Mouse (Mus musculus) neural tube, postnatal 0 days (tissue): Measurements from ENCODE around the gene Celf1. TPM values are rescaled to one million over a fixed set of nuclear protein-coding genes. Genes with fewer than 3 reads are reported as not detected.

Source experiments
- polyA plus RNA-seq: library from polyadenylated mRNA; unstranded; fragments of >200 nt; fragmentation: Nextera tagmentation; extraction: Ambion mirVana; gene quantifications from 2 replicates; pipeline ENCODE4 v1.2.1, GENCODE M21; 2015

Celf1 gene
- 49.7 and 53.5 TPM in 2 replicates for polyA plus RNA-seq

DNA sequence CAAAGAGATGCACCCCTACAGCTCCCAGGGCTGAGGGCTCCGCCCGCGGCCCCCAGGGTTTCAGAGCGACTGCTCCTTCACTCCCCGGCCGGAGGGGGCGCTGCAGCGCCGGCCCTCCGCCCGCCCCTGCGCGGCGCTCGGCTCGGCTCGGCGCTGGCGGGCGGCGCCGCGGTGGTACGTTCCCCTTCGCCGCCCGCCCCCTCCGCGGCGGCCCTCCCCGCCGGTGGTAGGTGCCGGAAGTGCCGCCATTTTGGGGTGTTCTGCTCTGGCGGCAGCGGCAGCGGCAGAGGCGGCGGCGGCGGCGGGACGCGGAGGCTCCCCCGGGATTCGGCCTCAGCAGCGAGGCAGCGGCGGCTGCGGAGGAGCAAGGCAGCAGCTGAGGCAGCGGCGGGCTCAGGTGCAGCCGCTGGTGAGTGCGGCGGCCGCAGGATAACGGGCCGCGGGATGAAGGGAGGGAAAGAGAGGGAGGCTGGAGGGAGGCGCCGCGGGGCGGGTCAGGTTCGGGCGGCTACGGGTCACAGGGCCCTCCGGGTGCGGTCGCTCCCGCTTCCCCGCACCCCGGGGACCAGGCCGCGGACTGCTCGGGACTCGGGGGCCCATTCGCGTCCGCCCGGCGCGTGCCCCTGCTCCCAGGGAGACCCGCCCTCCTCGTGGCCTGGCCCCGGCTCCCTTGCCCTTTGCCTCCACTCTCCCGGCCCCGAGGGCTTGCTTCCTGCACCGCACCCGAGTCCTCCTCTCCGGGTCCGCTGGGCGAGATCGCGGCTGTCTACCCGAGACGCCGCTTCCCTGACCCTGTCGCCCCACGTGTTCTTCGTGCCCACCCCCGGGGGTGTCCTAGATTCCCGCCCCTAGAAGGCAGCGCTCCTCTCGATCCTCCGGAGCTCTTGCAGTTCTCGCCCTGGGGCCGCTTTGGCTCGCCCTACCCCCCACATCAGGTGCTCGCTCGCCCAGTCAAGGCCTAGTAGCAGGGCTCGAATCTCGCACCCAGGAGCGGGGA lies at the start of gene Celf1:
Gene Celf1 (plus strand): TSS at position 150 of the 997 bp plus-strand sequence.

DNA sequence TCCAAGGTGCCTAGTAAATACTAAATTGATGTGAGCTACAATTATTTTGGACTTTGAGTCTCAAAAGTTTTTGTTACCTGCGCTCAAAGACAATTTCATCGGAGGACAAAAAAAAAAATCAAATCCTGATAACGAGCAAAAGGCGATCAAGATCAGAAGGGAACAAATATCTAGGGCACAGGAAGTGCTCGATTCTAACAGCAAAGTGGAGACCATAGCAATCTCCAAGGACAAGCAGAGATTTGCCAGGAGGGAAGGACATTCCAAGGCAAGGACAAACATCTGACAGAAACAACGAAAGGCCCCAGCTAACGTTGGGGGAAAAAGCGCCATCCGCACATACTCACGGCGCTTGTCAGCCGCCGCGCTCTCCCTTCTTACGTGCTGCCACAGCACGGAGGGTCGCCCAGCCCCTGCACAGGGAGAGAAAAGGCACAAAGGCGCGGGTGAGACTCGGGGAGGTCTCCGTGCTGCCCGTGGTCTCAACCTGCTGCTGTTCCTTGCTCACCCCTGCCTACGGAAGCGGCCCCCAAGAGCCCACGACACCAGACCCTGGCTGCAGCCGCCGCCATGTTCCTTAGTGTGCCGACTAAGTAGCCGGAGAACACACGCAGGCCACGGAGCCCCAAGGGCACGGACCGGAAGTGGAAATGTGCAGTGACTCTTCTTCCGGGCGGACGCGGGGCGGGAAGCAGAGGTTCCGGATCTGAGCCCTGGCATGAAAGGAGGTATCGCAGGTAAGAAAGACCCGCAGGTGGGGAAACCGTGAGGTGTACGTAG lies 35.9 kb upstream of the Celf1 start, which contains the start of the genes Kbtbd4 and Ndufs3:
Gene Kbtbd4 (plus strand): TSS at position 665 of the 780 bp plus-strand sequence.
Gene Ndufs3 (minus strand): TSS at position 752 of the 780 bp plus-strand sequence.

DNA sequence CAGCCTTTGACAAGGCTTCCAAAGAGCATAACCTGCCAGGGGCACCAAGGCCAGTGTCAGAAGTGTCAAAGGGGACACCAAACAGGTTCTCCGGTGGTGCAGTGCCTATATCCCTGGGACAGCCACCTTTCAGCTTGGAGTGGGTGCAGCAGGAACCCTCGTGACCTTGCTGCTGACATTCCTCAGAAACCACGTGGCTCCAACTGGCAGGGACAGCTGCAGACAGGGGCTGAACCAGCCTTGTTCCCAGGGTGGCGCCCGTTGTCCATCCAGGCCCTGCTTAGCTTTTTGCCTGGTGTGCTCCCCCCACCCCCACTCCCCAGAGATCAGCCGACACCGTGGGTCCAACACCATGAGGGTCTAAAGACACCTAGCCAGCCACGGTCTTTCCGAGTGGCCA lies 95.2 kb downstream of the Celf1 start, which contains the start of gene Rapsn:
Gene Rapsn (plus strand): TSS at position 236 of the 400 bp plus-strand sequence.

DNA sequence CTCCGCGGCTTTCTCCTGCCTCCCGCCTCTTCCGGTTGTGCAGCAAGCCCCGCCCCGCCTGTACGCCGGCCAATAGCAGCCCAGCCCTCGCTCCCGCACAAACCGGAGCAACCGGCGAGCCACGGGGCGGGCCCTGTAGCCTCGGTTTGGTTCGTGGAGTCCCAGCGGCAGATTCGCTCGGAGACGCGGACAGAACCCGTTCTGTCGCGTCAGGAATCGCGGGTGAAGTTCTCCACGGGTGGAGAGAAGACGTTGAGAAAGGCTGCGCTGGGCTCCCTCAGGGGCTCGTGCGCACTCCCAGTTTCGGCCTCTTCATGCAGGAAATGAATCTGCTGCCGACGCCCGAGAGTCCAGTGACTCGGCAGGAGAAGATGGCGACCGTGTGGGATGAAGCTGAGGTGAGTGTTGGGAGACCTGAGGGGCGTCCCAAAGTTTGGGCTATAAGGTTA lies 113.8 kb downstream of the Celf1 start, which contains the start of gene Psmc3:
Gene Psmc3 (plus strand): TSS at position 76 of the 449 bp plus-strand sequence.

Other genes with a start within 250 kb of the Celf1 start
- 50.8 and 62.2 TPM in 2 replicates for gene Fnbp4, start 195.0 kb upstream of the Celf1 start, polyA plus RNA-seq
- gene Agbl2, start 157.7 kb upstream of the Celf1 start, polyA plus RNA-seq: 0.27 and 0.42 TPM in 2 replicates
- gene Mtch2, start 93.2 kb upstream of the Celf1 start, polyA plus RNA-seq: 208 and 216 TPM in 2 replicates
- gene C1qtnf4, start 54.5 kb upstream of the Celf1 start, polyA plus RNA-seq: 325 and 366 TPM in 2 replicates
- 39.9 and 40.1 TPM in 2 replicates for gene Kbtbd4, start 35.6 kb upstream of the Celf1 start, polyA plus RNA-seq
- 280 and 302 TPM in 2 replicates for gene Ndufs3, start 35.6 kb upstream of the Celf1 start, polyA plus RNA-seq
- gene Rapsn, start 95.2 kb downstream of the Celf1 start, polyA plus RNA-seq: 1.3 and 1.5 TPM in 2 replicates
- 229 and 245 TPM in 2 replicates for gene Psmc3, start 113.6 kb downstream of the Celf1 start, polyA plus RNA-seq
- 28.0 and 30.3 TPM in 2 replicates for gene Slc39a13, start 130.0 kb downstream of the Celf1 start, polyA plus RNA-seq
- 7.3 and 7.9 TPM in 2 replicates for gene Spi1, start 142.0 kb downstream of the Celf1 start, polyA plus RNA-seq
- gene Mybpc3, start 177.8 kb downstream of the Celf1 start, polyA plus RNA-seq: 0.09 TPM in 1 of 2 replicates, not detected in the other
- gene Madd, start 243.5 kb downstream of the Celf1 start, polyA plus RNA-seq: 31.9 and 36.3 TPM in 2 replicates